Mouse (Mus musculus): ENCODE data around the gene Kif23. TPM values are rescaled to one million over a fixed set of nuclear protein-coding genes. Genes with fewer than 3 reads are reported as not detected.

Kif23 gene
- polyA plus RNA-seq, 1 experiment from 2014 or later = 100 TPM

GRCm38 (mm10) chr9:61884936-61885335 is 61.6 kb downstream of the Kif23 start:
- H3K36me3 ChIP-seq (ENCODE audit: control insufficient read depth, insufficient read depth, low read length) = no peaks in the 10 kb centered on the region
- no peaks in the 10 kb centered on the region for H3K27me3 ChIP-seq (ENCODE audit: control insufficient read depth, insufficient read depth, low read length)
- no peaks in the 10 kb centered on the region for H3K9me3 ChIP-seq (ENCODE audit: control insufficient read depth, low read length)
- H3K4me2 ChIP-seq (replicated peaks; ENCODE audit: low read depth, low read length) = no peak overlapping the region
- no peak overlapping the region for H3K4me3 ChIP-seq (ENCODE audit: low read depth, low read length)
- WGBS = 35% methylated on average over 13 of the region's 13 CpGs
- no peak for DNase-seq (ENCODE audit: low spot score)
- no peaks in the 10 kb centered on the region for H3K4me1 ChIP-seq (replicated peaks; ENCODE audit: control insufficient read depth, insufficient read depth, low read length)
- H3K27ac ChIP-seq (ENCODE audit: low read depth, low read length) = no peak overlapping the region
- no peak overlapping the region for H3K9ac ChIP-seq (ENCODE audit: low read depth, low read length)
- no peak for ATAC-seq (ENCODE audit: low FRiP score)

- H3K36me3 ChIP-seq (ENCODE audit: control insufficient read depth, insufficient read depth, low read length) = no peaks in the 10 kb centered on the region
- H3K27ac ChIP-seq (ENCODE audit: low read depth, low read length) = no peak overlapping the region
- H3K4me2 ChIP-seq (replicated peaks; ENCODE audit: low read depth, low read length) = no peak overlapping the region
- ATAC-seq (ENCODE audit: low FRiP score) (no peak), DNase-seq (ENCODE audit: low spot score) (no peak)
- H3K9me3 ChIP-seq (ENCODE audit: control insufficient read depth, low read length) = no peaks in the 10 kb centered on the region
- WGBS = 71% methylated on average over 7 of the region's 7 CpGs
- no peaks in the 10 kb centered on the region for H3K4me1 ChIP-seq (replicated peaks; ENCODE audit: control insufficient read depth, insufficient read depth, low read length)
- H3K9ac ChIP-seq (ENCODE audit: low read depth, low read length) = no peak overlapping the region
- H3K27me3 ChIP-seq (ENCODE audit: control insufficient read depth, insufficient read depth, low read length) = no peaks in the 10 kb centered on the region
- H3K4me3 ChIP-seq (ENCODE audit: low read depth, low read length) = no peak overlapping the region
Measured at GRCm38 (mm10) chr9:61884375-61884774, 62.2 kb downstream of the Kif23 start.

- no peak overlapping the region for H3K4me2 ChIP-seq (replicated peaks; ENCODE audit: low read depth, low read length)
- no peak overlapping the region for H3K4me3 ChIP-seq (ENCODE audit: low read depth, low read length)
- no peak overlapping the region for H3K9ac ChIP-seq (ENCODE audit: low read depth, low read length)
- 87% methylated on average over 3 of the region's 3 CpGs for WGBS
- no peak overlapping the region for H3K27ac ChIP-seq (ENCODE audit: low read depth, low read length)
- no peak for ATAC-seq (ENCODE audit: low FRiP score)
- no peak for DNase-seq (ENCODE audit: low spot score)
- H3K9me3 ChIP-seq (ENCODE audit: control insufficient read depth, low read length) = no peaks in the 10 kb centered on the region
- peaks cover 5% of the 10 kb centered on the region; the same call in 1 of the 2 replicates for H3K4me1 ChIP-seq (replicated peaks; ENCODE audit: control insufficient read depth, insufficient read depth, low read length)
- no peaks in the 10 kb centered on the region for H3K36me3 ChIP-seq (ENCODE audit: control insufficient read depth, insufficient read depth, low read length)
- H3K27me3 ChIP-seq (ENCODE audit: control insufficient read depth, insufficient read depth, low read length) = no peaks in the 10 kb centered on the region
Measured at GRCm38 (mm10) chr9:61882179-61882578, 64.4 kb downstream of the Kif23 start.

GRCm38 (mm10) chr9:61878889-61879288 is 67.7 kb downstream of the Kif23 start:
- Histone ChIP-seq H3K27me3 (ENCODE audit: control insufficient read depth, insufficient read depth, low read length) (no peaks in the 10 kb centered on the region), H3K4me2 (replicated peaks; ENCODE audit: low read depth, low read length) (no peak overlapping the region), H3K27ac (ENCODE audit: low read depth, low read length) (no peak overlapping the region), H3K9me3 (ENCODE audit: control insufficient read depth, low read length) (no peaks in the 10 kb centered on the region), H3K36me3 (ENCODE audit: control insufficient read depth, insufficient read depth, low read length) (no peaks in the 10 kb centered on the region), H3K4me1 (replicated peaks; ENCODE audit: control insufficient read depth, insufficient read depth, low read length) (peaks cover 7% of the 10 kb centered on the region; the same call in 1 of the 2 replicates), H3K9ac (ENCODE audit: low read depth, low read length) (no peak overlapping the region), H3K4me3 (ENCODE audit: low read depth, low read length) (no peak overlapping the region)
- WGBS = 15% methylated on average over 2 of the region's 2 CpGs
- DNase-seq (ENCODE audit: low spot score) (peak; percentile 86), ATAC-seq (ENCODE audit: low FRiP score) (no peak)

GRCm38 (mm10) chr9:61877373-61878112 is 69.0 kb downstream of the Kif23 start:
- no peaks in the 10 kb centered on the region for H3K27me3 ChIP-seq (ENCODE audit: control insufficient read depth, insufficient read depth, low read length)
- no peak overlapping the region for H3K9ac ChIP-seq (ENCODE audit: low read depth, low read length)
- H3K9me3 ChIP-seq (ENCODE audit: control insufficient read depth, low read length) = no peaks in the 10 kb centered on the region
- H3K4me1 ChIP-seq (replicated peaks; ENCODE audit: control insufficient read depth, insufficient read depth, low read length) = peaks cover 18% of the 10 kb centered on the region
- no peak overlapping the region for H3K4me3 ChIP-seq (ENCODE audit: low read depth, low read length)
- 23% methylated on average over 22 of the region's 22 CpGs for WGBS
- ATAC-seq (ENCODE audit: low FRiP score) = peak; percentile 63; the same call in 1 of the 2 replicates
- H3K27ac ChIP-seq (ENCODE audit: low read depth, low read length) = no peak overlapping the region
- H3K36me3 ChIP-seq (ENCODE audit: control insufficient read depth, insufficient read depth, low read length) = no peaks in the 10 kb centered on the region
- peak; percentile 65 for DNase-seq (ENCODE audit: low spot score)
- H3K4me2 ChIP-seq (replicated peaks; ENCODE audit: low read depth, low read length) = no peak overlapping the region

GRCm38 (mm10) chr9:61873325-61873724 is 73.2 kb downstream of the Kif23 start:
- 38% methylated on average over 8 of the region's 8 CpGs for WGBS
- H3K9me3 ChIP-seq (ENCODE audit: control insufficient read depth, low read length) = no peaks in the 10 kb centered on the region

GRCm38 (mm10) chr9:61872246-61872941 is 74.2 kb downstream of the Kif23 start:
- H3K9ac ChIP-seq (ENCODE audit: low read depth, low read length) = no peak overlapping the region
- H3K36me3 ChIP-seq (ENCODE audit: control insufficient read depth, insufficient read depth, low read length) = no peaks in the 10 kb centered on the region
- H3K4me1 ChIP-seq (replicated peaks; ENCODE audit: control insufficient read depth, insufficient read depth, low read length) = peaks cover 23% of the 10 kb centered on the region
- H3K27me3 ChIP-seq (ENCODE audit: control insufficient read depth, insufficient read depth, low read length) = no peaks in the 10 kb centered on the region
- WGBS = 25% methylated on average over 8 of the region's 8 CpGs
- DNase-seq (ENCODE audit: low spot score) (peak; percentile 68), ATAC-seq (ENCODE audit: low FRiP score) (peak; percentile 94)
- H3K4me2 ChIP-seq (replicated peaks; ENCODE audit: low read depth, low read length) = no peak overlapping the region
- H3K27ac ChIP-seq (ENCODE audit: low read depth, low read length) = peak overlapping the region; percentile 86
- no peaks in the 10 kb centered on the region for H3K9me3 ChIP-seq (ENCODE audit: control insufficient read depth, low read length)
- no peak overlapping the region for H3K4me3 ChIP-seq (ENCODE audit: low read depth, low read length)

More at GRCm38 (mm10) chr9:61873325-61873724, 73.2 kb downstream of the Kif23 start:
- H3K4me3 ChIP-seq (ENCODE audit: low read depth, low read length) = no peak overlapping the region
- peaks cover 25% of the 10 kb centered on the region for H3K4me1 ChIP-seq (replicated peaks; ENCODE audit: control insufficient read depth, insufficient read depth, low read length)
- H3K9ac ChIP-seq (ENCODE audit: low read depth, low read length) = no peak overlapping the region
- DNase-seq (ENCODE audit: low spot score) (peak; percentile 41), ATAC-seq (ENCODE audit: low FRiP score) (no peak)
- no peak overlapping the region; the same call in 1 of the 2 replicates for H3K4me2 ChIP-seq (replicated peaks; ENCODE audit: low read depth, low read length)
- no peaks in the 10 kb centered on the region for H3K27me3 ChIP-seq (ENCODE audit: control insufficient read depth, insufficient read depth, low read length)
- H3K27ac ChIP-seq (ENCODE audit: low read depth, low read length) = peak overlapping the region; percentile 86
- no peaks in the 10 kb centered on the region for H3K36me3 ChIP-seq (ENCODE audit: control insufficient read depth, insufficient read depth, low read length)

- no peaks in the 10 kb centered on the region for H3K36me3 ChIP-seq (ENCODE audit: control insufficient read depth, insufficient read depth, low read length)
- H3K4me2 ChIP-seq (replicated peaks; ENCODE audit: low read depth, low read length) = no peak overlapping the region
- H3K4me1 ChIP-seq (replicated peaks; ENCODE audit: control insufficient read depth, insufficient read depth, low read length) = peaks cover 18% of the 10 kb centered on the region
- WGBS = 41% methylated on average over 6 of the region's 6 CpGs
- peak overlapping the region; percentile 86 for H3K27ac ChIP-seq (ENCODE audit: low read depth, low read length)
- H3K4me3 ChIP-seq (ENCODE audit: low read depth, low read length) = no peak overlapping the region
- no peaks in the 10 kb centered on the region for H3K27me3 ChIP-seq (ENCODE audit: control insufficient read depth, insufficient read depth, low read length)
- H3K9me3 ChIP-seq (ENCODE audit: control insufficient read depth, low read length) = no peaks in the 10 kb centered on the region
- DNase-seq (ENCODE audit: low spot score) (peak; percentile 45), ATAC-seq (ENCODE audit: low FRiP score) (peak; percentile 64)
- H3K9ac ChIP-seq (ENCODE audit: low read depth, low read length) = no peak overlapping the region
Measured at GRCm38 (mm10) chr9:61871839-61872238, 74.7 kb downstream of the Kif23 start.
